Comparison of ENCODE assay signal across 27 mouse cellular contexts in the genomic region with DNA sequence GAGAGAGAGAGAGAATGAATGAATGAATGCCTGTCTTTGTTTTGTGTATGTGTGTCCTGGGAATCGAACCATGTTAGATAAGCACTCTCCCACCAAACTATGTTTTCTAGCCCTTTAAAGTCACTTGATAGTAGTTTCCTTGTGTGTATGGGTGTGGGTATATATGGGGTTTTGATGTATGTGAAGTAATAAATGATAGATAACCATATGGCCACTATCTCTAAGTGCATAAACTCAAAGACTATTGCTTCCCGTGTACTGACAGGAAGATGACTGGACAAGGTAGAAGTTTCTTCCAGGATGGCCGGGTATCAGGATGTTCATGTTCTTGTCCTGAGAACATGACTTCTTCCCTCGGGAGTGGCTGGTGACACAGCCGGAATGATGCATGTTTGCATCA. TPM values are rescaled to one million over a fixed set of nuclear protein-coding genes. Genes with fewer than 3 reads are reported as not detected.
A peak's percentile ranks its signal among the peaks of the same experiment; 100 is the strongest.
DNase-seq lines count a peak whose midpoint lies in the region; ATAC-seq and TF ChIP-seq lines count a peak whose summit lies in the region.
"Had no signal": no experiment of that assay in that cellular context is flagged by ENCODE, and none has a peak within 500 bp of the region (broad histone marks: within the 10 kb centered on the region; RNA-seq: fewer than 3 reads in every experiment).

No protein-coding gene starts in this region.

- no peak overlapping the region for H3K27ac ChIP-seq in forebrain, embryonic 13.5 days
- no peak overlapping the region for H3K27ac ChIP-seq in forebrain, embryonic 12.5 days
- no peak overlapping the region for H3K27ac ChIP-seq in MEL (ENCODE audit: control insufficient read depth, low read depth, low read length)
- H3K27ac ChIP-seq in liver, embryonic 16.5 days (ENCODE audit: low read length), result no peak overlapping the region
- H3K27ac ChIP-seq: hindbrain, embryonic 14.5 days; limb, embryonic 10.5 days; limb, embryonic 15.5 days; lung, embryonic 15.5 days; midbrain, embryonic 12.5 days; stomach, embryonic 15.5 days had no signal

- TF ChIP-seq POLR2A in MEL (IDR thresholded peaks at IDR 0.05; ENCODE audit: control insufficient read depth in 1 of 2, insufficient read depth in 1 of 2, low read depth in 1 of 2, low read length in 2 of 2, poor library complexity in 1 of 2), result no peak

- H3K36me3 ChIP-seq in forebrain, embryonic 13.5 days (ENCODE audit: poor library complexity, severe bottlenecking), result no peaks in the 10 kb centered on the region
- no peaks in the 10 kb centered on the region for H3K36me3 ChIP-seq in forebrain, embryonic 12.5 days (replicated peaks)
- peaks cover 0 to 6% of the 10 kb centered on the region in 2 experiments; a peak in 2 of 4 replicates for H3K36me3 ChIP-seq in MEL (ENCODE audit: control insufficient read depth in 1 of 2, insufficient read depth in 2 of 2, low read length in 2 of 2)
- H3K36me3 ChIP-seq in liver, embryonic 16.5 days (ENCODE audit: control insufficient read depth, insufficient read depth), result no peaks in the 10 kb centered on the region
- H3K36me3 ChIP-seq: heart, embryonic 10.5 days; limb, embryonic 10.5 days; limb, embryonic 15.5 days; lung, embryonic 15.5 days; midbrain, embryonic 12.5 days; stomach, embryonic 15.5 days had no signal

- peaks cover 30% of the 10 kb centered on the region for H3K4me1 ChIP-seq in forebrain, embryonic 13.5 days
- H3K4me1 ChIP-seq in forebrain, embryonic 12.5 days, result peaks cover 23% of the 10 kb centered on the region
- peaks cover 11 to 13% of the 10 kb centered on the region in 2 experiments for H3K4me1 ChIP-seq in MEL (ENCODE audit: control insufficient read depth in 1 of 2, insufficient read depth in 2 of 2, low read length in 2 of 2)
- H3K4me1 ChIP-seq in liver, embryonic 16.5 days (ENCODE audit: control insufficient read depth, low read depth, low read length), result peaks cover 21% of the 10 kb centered on the region
- H3K4me1 ChIP-seq: stomach, embryonic 15.5 days had no signal

- H3K4me3 ChIP-seq in forebrain, embryonic 13.5 days, result no peak overlapping the region
- no peak overlapping the region for H3K4me3 ChIP-seq in forebrain, embryonic 12.5 days (replicated peaks)
- H3K4me3 ChIP-seq in MEL (ENCODE audit: control insufficient read depth in 1 of 2, insufficient read depth in 1 of 2, low read depth in 2 of 2, low read length in 2 of 2), result no peak overlapping the region
- H3K4me3 ChIP-seq in liver, embryonic 16.5 days (ENCODE audit: low read depth, low read length), result no peak overlapping the region
- H3K4me3 ChIP-seq: limb, embryonic 10.5 days; limb, embryonic 15.5 days; lung, embryonic 15.5 days; midbrain, embryonic 12.5 days; stomach, embryonic 15.5 days had no signal

- H3K4me2 ChIP-seq in forebrain, embryonic 13.5 days, result 0 out of 2 replicates have a peak overlapping the region, but pooled peaks have one; percentile 15
- H3K4me2 ChIP-seq in forebrain, embryonic 12.5 days, result no peak overlapping the region
- H3K4me2 ChIP-seq in liver, embryonic 16.5 days (ENCODE audit: low read depth, low read length), result no peak overlapping the region
- H3K4me2 ChIP-seq: hindbrain, embryonic 14.5 days; limb, embryonic 15.5 days; lung, embryonic 15.5 days; midbrain, embryonic 12.5 days; stomach, embryonic 15.5 days had no signal

- H3K27me3 ChIP-seq in forebrain, embryonic 13.5 days, result no peaks in the 10 kb centered on the region
- H3K27me3 ChIP-seq in forebrain, embryonic 12.5 days, result peaks cover 4% of the 10 kb centered on the region; the same call in 1 of the 2 replicates
- H3K27me3 ChIP-seq in MEL (ENCODE audit: control insufficient read depth in 1 of 2, insufficient read depth in 2 of 2, low read length in 2 of 2), result no peaks in the 10 kb centered on the region
- H3K27me3 ChIP-seq in liver, embryonic 16.5 days (ENCODE audit: control insufficient read depth, insufficient read depth, low read depth, low read length), result no peaks in the 10 kb centered on the region
- H3K27me3 ChIP-seq: CH12.LX; limb, embryonic 15.5 days; lung, embryonic 15.5 days; stomach, embryonic 15.5 days had no signal

- no peak for TF ChIP-seq CTCF in MEL (IDR thresholded peaks at IDR 0.05 in 2 of 3, conservative IDR thresholded peaks at IDR 0.05 in 1 of 3; ENCODE audit: control insufficient read depth in 1 of 3, insufficient read depth in 1 of 3, low read depth in 2 of 3, low read length in 3 of 3, poor library complexity in 1 of 3, severe bottlenecking in 1 of 3)

- H3K9ac ChIP-seq in forebrain, embryonic 13.5 days, result no peak overlapping the region
- H3K9ac ChIP-seq in forebrain, embryonic 12.5 days, result no peak overlapping the region
- no peak overlapping the region for H3K9ac ChIP-seq in MEL (ENCODE audit: control insufficient read depth, low read depth, low read length, poor library complexity, severe bottlenecking)
- H3K9ac ChIP-seq in liver, embryonic 16.5 days (ENCODE audit: low read depth, low read length), result no peak overlapping the region
- H3K9ac ChIP-seq: forebrain, postnatal 0 days; hindbrain, embryonic 14.5 days; limb, embryonic 15.5 days; lung, embryonic 15.5 days; midbrain, embryonic 12.5 days; stomach, embryonic 15.5 days had no signal

- ATAC-seq in forebrain, embryonic 13.5 days, result no peak
- no peak for ATAC-seq in forebrain, embryonic 12.5 days (ENCODE audit: low FRiP score)
- ATAC-seq in erythroid progenitor cell, adult 5-6 weeks (replicated peaks; ENCODE audit: low FRiP score, poor library complexity, severe bottlenecking), result peak; percentile 68
- ATAC-seq in liver, embryonic 16.5 days (ENCODE audit: low read depth), result peak; percentile 81
- ATAC-seq: intestine, postnatal 0 days had no signal

- no peaks in the 10 kb centered on the region for H3K79me2 ChIP-seq in MEL (ENCODE audit: control insufficient read depth, insufficient read depth, low read length, poor library complexity)

- 84% methylated on average over 5 of the region's 5 CpGs for WGBS in forebrain, embryonic 13.5 days
- WGBS in forebrain, embryonic 12.5 days, result 79% methylated on average over 5 of the region's 5 CpGs
- 35% methylated on average over 5 of the region's 5 CpGs for WGBS in liver, embryonic 16.5 days (ENCODE audit: insufficient replicate concordance)

- peak; percentile 20 for DNase-seq in MEL (ENCODE audit: low read depth, low spot score)
- DNase-seq in thymus, adult 18-20 months, result no peak
- no peak for DNase-seq in cerebellum, adult 18-20 months
- DNase-seq in retina, postnatal 1 day, result no peak
- DNase-seq: adrenal gland, adult 8-10 months; cerebellum, adult 2 months; cerebellum, postnatal 14 days; gastrocnemius, postnatal 10 days; heart, postnatal 4 days; kidney, adult 9 months; kidney, postnatal 10 days; right cerebral cortex, postnatal 25 days; thymus, postnatal 25 days had no signal

- TF ChIP-seq RAD21 in MEL (IDR thresholded peaks at IDR 0.05; ENCODE audit: low read depth, low read length), result no peak

- peak; percentile 27 to 50; a peak in 2 of 4 replicates for TF ChIP-seq EP300 in MEL (IDR thresholded peaks at IDR 0.05; ENCODE audit: low read depth in 1 of 2, low read length in 2 of 2)

- H3K9me3 ChIP-seq in forebrain, embryonic 13.5 days (replicated peaks), result no peaks in the 10 kb centered on the region; the same call in 1 of the 2 replicates
- 0 out of 2 replicates have a peak, but pooled peaks cover 7% of the 10 kb centered on the region for H3K9me3 ChIP-seq in forebrain, embryonic 12.5 days
- H3K9me3 ChIP-seq in MEL (replicated peaks; ENCODE audit: insufficient read depth, low read length), result no peaks in the 10 kb centered on the region
- H3K9me3 ChIP-seq in liver, embryonic 16.5 days (replicated peaks; ENCODE audit: control insufficient read depth, low read length), result peaks cover 2% of the 10 kb centered on the region; the same call in 1 of the 2 replicates
- H3K9me3 ChIP-seq: heart, embryonic 10.5 days; limb, embryonic 10.5 days; limb, embryonic 15.5 days; lung, embryonic 15.5 days; midbrain, embryonic 12.5 days; stomach, embryonic 15.5 days had no signal

TF ChIP-seq in MEL, 35 proteins besides CTCF, POLR2A, EP300 and RAD21:
- no peak for TF ChIP-seq RCOR1 (IDR thresholded peaks at IDR 0.05; ENCODE audit: low read depth, low read length)
- no peak for TF ChIP-seq TBP (IDR thresholded peaks at IDR 0.05; ENCODE audit: low read depth, low read length)
- TF ChIP-seq ZMIZ1 (IDR thresholded peaks at IDR 0.05; ENCODE audit: low read depth, low read length), result no peak
- TF ChIP-seq POLR2AphosphoS5 (IDR thresholded peaks at IDR 0.05; ENCODE audit: borderline replicate concordance, low read depth, low read length), result no peak
- TF ChIP-seq GABPA (IDR thresholded peaks at IDR 0.05; ENCODE audit: low read depth, low read length), result no peak
- no peak for TF ChIP-seq MYB (IDR thresholded peaks at IDR 0.05; ENCODE audit: low read depth, low read length)
- no peak for TF ChIP-seq BHLHE40 (IDR thresholded peaks at IDR 0.05; ENCODE audit: borderline replicate concordance, low read depth, low read length)
- TF ChIP-seq NRF1 (IDR thresholded peaks at IDR 0.05; ENCODE audit: insufficient read depth, low read depth, low read length, poor library complexity, severe bottlenecking), result no peak
- no peak for TF ChIP-seq SIN3A (IDR thresholded peaks at IDR 0.05; ENCODE audit: low read length)
- TF ChIP-seq MAX (IDR thresholded peaks at IDR 0.05; ENCODE audit: low read length), result no peak

RNA-seq across cellular contexts. Expression of a gene that starts 41.3 kb away (rescaled TPM):
- polyA plus RNA-seq in forebrain, embryonic 13.5 days (2015; fragmentation: Nextera tagmentation; extraction: Ambion mirVana), result 16.4 and 17.5 TPM in 2 replicates
- polyA plus RNA-seq in forebrain, embryonic 12.5 days (2016; fragmentation: Nextera tagmentation; extraction: Ambion mirVana), result 14.4 and 15.7 TPM in 2 replicates
- 7.3 and 7.6 TPM in 2 replicates for total RNA-seq in MEL (2012; rRNA removed)
- 10 to 100 TPM in 1 of 2 experiments, not detected in 1; 14.7 TPM for polyA plus RNA-seq in MEL (2012; ENCODE audit: insufficient read depth in 1 of 2, insufficient read length in 2 of 2, low read depth in 1 of 2, low replicate concordance in 2 of 2, missing spikeins in 1 of 2)
- total RNA-seq in erythroid progenitor cell, adult 5-6 weeks (2015; ENCODE audit: low replicate concordance), result 2.2 and 5.4 TPM in 2 replicates
- total RNA-seq in erythroid progenitor cell, adult 5-6 weeks (2017; ENCODE audit: low replicate concordance), result 2.5 and 2.6 TPM in 2 replicates
- 5.1 and 5.5 TPM in 2 replicates for polyA plus RNA-seq in liver, embryonic 16.5 days (2015; fragmentation: Nextera tagmentation; extraction: Ambion mirVana)

Comparison
In these comparisons a context has a peak if more than half of its experiments do, and no peak if none do; other contexts are left out.
1. ATAC-seq: peak in erythroid progenitor cell, adult 5-6 weeks (single experiment) and liver, embryonic 16.5 days (single experiment); none in forebrain, embryonic 13.5 days (single experiment) and forebrain, embryonic 12.5 days (single experiment).